In genomic region chr4:137724212-137724611, GRCm38 (mm10) we compare ENCODE assay signal across 8 mouse cellular contexts. TPM values are rescaled to one million over a fixed set of nuclear protein-coding genes. Genes with fewer than 3 reads are reported as not detected.
A peak's percentile ranks its signal among the peaks of the same experiment; 100 is the strongest.
DNase-seq lines count a peak whose midpoint lies in the region; ATAC-seq and TF ChIP-seq lines count a peak whose summit lies in the region.

No protein-coding gene starts in this region.

- TF ChIP-seq CTCF in hindbrain, postnatal 0 days (IDR thresholded peaks at IDR 0.05; ENCODE audit: low read depth): no peak
- no peak for TF ChIP-seq CTCF in bone marrow, adult 2 months (IDR thresholded peaks at IDR 0.05; ENCODE audit: control insufficient read depth, insufficient read depth, low read length)

- no peak overlapping the region for H3K4me2 ChIP-seq in hindbrain, postnatal 0 days (ENCODE audit: low read depth, low read length)
- no peak overlapping the region for H3K4me2 ChIP-seq in hindbrain, embryonic 16.5 days (ENCODE audit: low read length)
- H3K4me2 ChIP-seq in heart, embryonic 14.5 days (ENCODE audit: low read length): peak overlapping the region; percentile 54
- H3K4me2 ChIP-seq in limb, embryonic 15.5 days: peak overlapping the region; percentile 30; the same call in 1 of the 2 replicates

- no peaks in the 10 kb centered on the region; the same call in none of the 2 replicates for H3K36me3 ChIP-seq in hindbrain, postnatal 0 days (ENCODE audit: insufficient read depth, low read length)
- 0 out of 2 replicates have a peak, but pooled peaks cover 4% of the 10 kb centered on the region for H3K36me3 ChIP-seq in hindbrain, embryonic 16.5 days (ENCODE audit: control insufficient read depth, insufficient read depth, low read length)
- H3K36me3 ChIP-seq in heart, embryonic 14.5 days (ENCODE audit: control insufficient read depth, insufficient read depth, low read length): no peaks in the 10 kb centered on the region
- no peaks in the 10 kb centered on the region; the same call in 1 of the 2 replicates for H3K36me3 ChIP-seq in limb, embryonic 15.5 days

- no peak overlapping the region for H3K9ac ChIP-seq in hindbrain, postnatal 0 days (replicated peaks; ENCODE audit: low read length)
- no peak overlapping the region for H3K9ac ChIP-seq in hindbrain, embryonic 16.5 days (ENCODE audit: low read depth, low read length)
- peak overlapping the region; percentile 51; the same call in 1 of the 2 replicates for H3K9ac ChIP-seq in heart, embryonic 14.5 days (ENCODE audit: low read length)
- no peak overlapping the region for H3K9ac ChIP-seq in limb, embryonic 15.5 days

- no peak overlapping the region for H3K27ac ChIP-seq in hindbrain, postnatal 0 days
- H3K27ac ChIP-seq in hindbrain, embryonic 16.5 days (ENCODE audit: low read depth, low read length): no peak overlapping the region
- H3K27ac ChIP-seq in bone marrow, adult 2 months (ENCODE audit: control insufficient read depth, insufficient read depth, low read depth, low read length, poor library complexity): no peak overlapping the region
- H3K27ac ChIP-seq in heart, embryonic 14.5 days (replicated peaks in 1 of 2; ENCODE audit: control insufficient read depth in 1 of 2, insufficient read depth in 1 of 2, low read depth in 2 of 2, low read length in 2 of 2): 0 out of 4 replicates have a peak overlapping the region, but pooled peaks of 1 of the 2 experiments have one; percentile 27
- H3K27ac ChIP-seq in limb, embryonic 15.5 days: no peak overlapping the region

- peaks cover 5% of the 10 kb centered on the region for H3K4me1 ChIP-seq in hindbrain, postnatal 0 days (ENCODE audit: insufficient read depth, low read length)
- peaks cover 20% of the 10 kb centered on the region for H3K4me1 ChIP-seq in hindbrain, embryonic 16.5 days (ENCODE audit: control insufficient read depth, insufficient read depth, low read depth, low read length)
- no peaks in the 10 kb centered on the region for H3K4me1 ChIP-seq in bone marrow, adult 2 months (ENCODE audit: control insufficient read depth, insufficient read depth, low read length)
- peaks cover 5% of the 10 kb centered on the region in 2 experiments; a peak in 3 of 4 replicates for H3K4me1 ChIP-seq in heart, embryonic 14.5 days (ENCODE audit: control insufficient read depth in 2 of 2, insufficient read depth in 2 of 2, low read length in 2 of 2)
- peaks cover 46% of the 10 kb centered on the region for H3K4me1 ChIP-seq in limb, embryonic 15.5 days

- H3K9me3 ChIP-seq in hindbrain, postnatal 0 days (ENCODE audit: low read length): no peaks in the 10 kb centered on the region
- no peaks in the 10 kb centered on the region for H3K9me3 ChIP-seq in hindbrain, embryonic 16.5 days (ENCODE audit: control insufficient read depth, low read length)
- H3K9me3 ChIP-seq in heart, embryonic 14.5 days (ENCODE audit: control insufficient read depth, low read length): no peaks in the 10 kb centered on the region
- no peaks in the 10 kb centered on the region for H3K9me3 ChIP-seq in limb, embryonic 15.5 days

- no peak for TF ChIP-seq POLR2A in bone marrow, adult 2 months (IDR thresholded peaks at IDR 0.05; ENCODE audit: borderline replicate concordance, control insufficient read depth, low read depth, low read length)

- peak; percentile 3 for DNase-seq in hindbrain, postnatal 0 days (ENCODE audit: low spot score)
- no peak for DNase-seq in thymus, postnatal 36 days
- DNase-seq in ovary, postnatal 36 days (ENCODE audit: low spot score): no peak
- DNase-seq in layer of hippocampus, adult 18-20 months (ENCODE audit: low spot score in 2 of 2): no peak

- H3K27me3 ChIP-seq in hindbrain, postnatal 0 days (ENCODE audit: insufficient read depth, low read length): no peaks in the 10 kb centered on the region
- peaks cover 4% of the 10 kb centered on the region for H3K27me3 ChIP-seq in hindbrain, embryonic 16.5 days (replicated peaks; ENCODE audit: control insufficient read depth, insufficient read depth, low read length)
- peaks cover 51% of the 10 kb centered on the region for H3K27me3 ChIP-seq in heart, embryonic 14.5 days (ENCODE audit: control insufficient read depth, insufficient read depth, low read length)
- peaks cover 44% of the 10 kb centered on the region for H3K27me3 ChIP-seq in limb, embryonic 15.5 days

- 51% methylated on average over 11 of the region's 11 CpGs for WGBS in hindbrain, postnatal 0 days
- WGBS in hindbrain, embryonic 16.5 days: 34% methylated on average over 11 of the region's 11 CpGs
- WGBS in bone marrow, adult 2 months: 35% methylated on average over 11 of the region's 11 CpGs
- 33% methylated on average over 11 of the region's 11 CpGs for WGBS in heart, embryonic 14.5 days
- 36% methylated on average over 11 of the region's 11 CpGs for WGBS in limb, embryonic 15.5 days

- no peak for ATAC-seq in hindbrain, postnatal 0 days
- no peak for ATAC-seq in hindbrain, embryonic 16.5 days
- no peak for ATAC-seq in heart, embryonic 14.5 days (ENCODE audit: insufficient number of reproducible peaks, insufficient read depth, low FRiP score, low read depth)
- no peak for ATAC-seq in limb, embryonic 15.5 days (ENCODE audit: insufficient number of reproducible peaks, low FRiP score, low TSS enrichment, low read depth)

- no peak overlapping the region for H3K4me3 ChIP-seq in hindbrain, postnatal 0 days (ENCODE audit: low read length)
- no peak overlapping the region for H3K4me3 ChIP-seq in hindbrain, embryonic 16.5 days (ENCODE audit: low read length)
- peak overlapping the region; percentile 7 for H3K4me3 ChIP-seq in bone marrow, adult 2 months (replicated peaks; ENCODE audit: control insufficient read depth, low read depth, low read length)
- peak overlapping the region; percentile 23 to 24; a peak in 3 of 4 replicates for H3K4me3 ChIP-seq in heart, embryonic 14.5 days (ENCODE audit: control insufficient read depth in 1 of 2, insufficient read depth in 1 of 2, low read depth in 1 of 2, low read length in 2 of 2)
- no peak overlapping the region for H3K4me3 ChIP-seq in limb, embryonic 15.5 days

RNA-seq across cellular contexts. Expression of gene Rap1gap, which starts 59.7 kb away (rescaled TPM):
- total RNA-seq in hindbrain, postnatal 0 days (2014; rRNA removed): 277 and 282 TPM in 2 replicates
- polyA plus RNA-seq in hindbrain, postnatal 0 days (2015; fragmentation: Nextera tagmentation; extraction: Ambion mirVana): 105 and 110 TPM in 2 replicates
- polyA plus RNA-seq in hindbrain, embryonic 16.5 days (2015; fragmentation: Nextera tagmentation; extraction: Ambion mirVana): 119 and 120 TPM in 2 replicates
- polyA plus RNA-seq in bone marrow, adult 2 months (2011; ENCODE audit: insufficient read depth, insufficient read length, low replicate concordance, missing spikeins): 2.0 and 3.0 TPM in 2 replicates
- polyA plus RNA-seq in heart, embryonic 14.5 days (2014; fragmentation: Nextera tagmentation; extraction: Ambion mirVana): 3.9 and 5.0 TPM in 2 replicates
- 7.7 TPM in 2 replicates for polyA plus RNA-seq in limb, embryonic 15.5 days (2015; fragmentation: Nextera tagmentation; extraction: Ambion mirVana)
- 100 to 1,000 TPM; 259 to 271 TPM for total RNA-seq in layer of hippocampus, adult 18-20 months (2021)

Comparison
In these comparisons a context has a peak if more than half of its experiments do, and no peak if none do; other contexts are left out.
1. H3K4me2 ChIP-seq: peak in heart, embryonic 14.5 days (single experiment) and limb, embryonic 15.5 days (single experiment); none in hindbrain, postnatal 0 days (single experiment) and hindbrain, embryonic 16.5 days (single experiment).
2. H3K4me3 ChIP-seq: peak in bone marrow, adult 2 months (single experiment) and heart, embryonic 14.5 days (2 of 2); none in hindbrain, postnatal 0 days (single experiment), hindbrain, embryonic 16.5 days (single experiment) and limb, embryonic 15.5 days (single experiment).
3. RNA of gene Rap1gap, which starts 59.7 kb away (polyA plus RNA-seq): 119 to 120 TPM in hindbrain, embryonic 16.5 days and 105 to 110 TPM in hindbrain, postnatal 0 days; 7.7 TPM in limb, embryonic 15.5 days, 3.9 to 5.0 TPM in heart, embryonic 14.5 days and 2.0 to 3.0 TPM in bone marrow, adult 2 months; every median in the first group is over 10 times any median in the second.